Mouse (Mus musculus): ENCODE data around the gene Kif21b.

Kif21b gene

DNA sequence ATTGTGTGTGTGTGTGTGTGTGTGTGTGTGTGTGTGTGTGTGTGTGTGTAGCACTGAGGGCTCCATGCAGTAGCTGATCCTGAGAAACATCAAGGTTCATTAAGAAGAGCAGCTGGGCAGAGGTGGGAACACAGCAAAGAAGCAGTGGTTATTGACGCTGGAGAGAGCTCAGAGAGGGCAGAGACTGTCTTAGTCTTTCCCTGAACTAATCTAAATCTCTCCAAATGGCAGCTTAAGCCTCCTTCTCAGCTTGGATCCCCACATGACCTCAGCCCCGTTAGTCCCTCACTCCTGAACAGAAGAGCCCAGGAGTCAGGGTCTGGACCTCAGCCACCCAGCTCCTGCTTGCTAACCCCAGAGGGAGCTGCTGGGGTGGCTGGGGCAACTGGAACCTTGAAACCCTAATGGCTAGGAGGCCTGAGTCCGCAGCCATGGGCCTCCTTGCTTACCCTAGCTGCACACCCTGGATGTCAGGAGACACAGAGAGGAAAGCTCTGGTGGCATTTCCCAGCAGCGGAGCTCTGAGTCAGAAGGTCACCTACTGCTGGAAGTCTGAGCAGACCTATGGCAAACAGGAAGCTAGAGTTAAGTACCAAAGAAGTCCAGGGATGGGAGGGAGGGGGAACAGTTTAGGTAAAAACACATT is 2.1 kb upstream of the Kif21b start:
- no peak for DNase-seq

DNA sequence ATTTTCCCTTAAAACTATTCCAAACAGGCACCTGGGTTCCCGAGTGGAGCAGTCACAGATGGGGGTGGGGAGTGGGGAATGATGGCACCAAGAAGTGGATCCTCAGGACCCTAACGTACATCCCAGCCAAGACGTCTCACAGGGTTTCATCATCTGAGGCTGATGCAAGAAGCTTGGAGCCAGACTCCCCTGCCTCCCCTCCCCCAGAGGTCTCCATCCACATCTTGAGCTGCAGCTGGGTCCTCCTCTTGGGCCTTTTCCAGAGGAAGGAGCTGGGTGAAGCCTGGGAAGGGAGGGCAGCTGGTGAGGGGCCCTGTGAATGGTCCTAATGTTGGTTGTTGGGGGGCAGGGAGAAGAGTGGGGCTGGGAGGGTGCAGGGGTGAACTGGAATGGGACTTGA is 1.1 kb upstream of the Kif21b start:
- no peak for DNase-seq

DNA sequence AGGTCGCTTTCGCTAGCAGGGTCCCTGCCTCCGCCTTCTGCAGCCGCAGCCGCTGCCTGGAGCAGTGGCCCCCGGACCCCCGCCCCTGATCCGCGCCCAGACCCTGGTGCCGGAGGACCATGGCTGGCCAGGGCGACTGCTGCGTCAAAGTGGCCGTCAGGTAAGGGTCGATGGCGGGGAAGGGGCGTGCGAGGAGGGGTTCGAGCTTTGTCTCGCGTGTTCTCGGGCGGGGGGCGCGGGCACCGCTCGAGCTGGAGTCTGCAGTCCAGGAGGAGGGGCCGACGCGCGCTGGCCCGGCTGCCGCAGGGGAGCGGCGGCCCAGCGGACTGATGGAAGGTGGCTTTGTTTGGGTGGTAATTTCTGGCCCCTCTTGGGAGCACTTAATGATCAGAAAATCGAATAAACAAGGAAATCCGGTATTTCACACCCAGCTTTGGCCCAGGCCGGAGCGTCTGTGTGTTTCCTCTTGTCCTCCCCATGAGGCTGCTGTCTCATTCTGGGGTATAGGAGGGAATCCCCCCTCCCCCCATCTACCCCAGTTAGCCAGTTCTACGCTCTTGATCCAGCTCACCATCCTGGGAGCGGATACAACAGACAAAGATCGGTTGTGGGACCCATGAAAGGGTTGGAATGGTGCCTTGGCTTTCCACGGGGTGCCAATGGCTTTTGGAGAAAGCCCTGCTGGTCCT is 558 bp downstream of the Kif21b start:
- DNase-seq, result peak; percentile 81

DNA sequence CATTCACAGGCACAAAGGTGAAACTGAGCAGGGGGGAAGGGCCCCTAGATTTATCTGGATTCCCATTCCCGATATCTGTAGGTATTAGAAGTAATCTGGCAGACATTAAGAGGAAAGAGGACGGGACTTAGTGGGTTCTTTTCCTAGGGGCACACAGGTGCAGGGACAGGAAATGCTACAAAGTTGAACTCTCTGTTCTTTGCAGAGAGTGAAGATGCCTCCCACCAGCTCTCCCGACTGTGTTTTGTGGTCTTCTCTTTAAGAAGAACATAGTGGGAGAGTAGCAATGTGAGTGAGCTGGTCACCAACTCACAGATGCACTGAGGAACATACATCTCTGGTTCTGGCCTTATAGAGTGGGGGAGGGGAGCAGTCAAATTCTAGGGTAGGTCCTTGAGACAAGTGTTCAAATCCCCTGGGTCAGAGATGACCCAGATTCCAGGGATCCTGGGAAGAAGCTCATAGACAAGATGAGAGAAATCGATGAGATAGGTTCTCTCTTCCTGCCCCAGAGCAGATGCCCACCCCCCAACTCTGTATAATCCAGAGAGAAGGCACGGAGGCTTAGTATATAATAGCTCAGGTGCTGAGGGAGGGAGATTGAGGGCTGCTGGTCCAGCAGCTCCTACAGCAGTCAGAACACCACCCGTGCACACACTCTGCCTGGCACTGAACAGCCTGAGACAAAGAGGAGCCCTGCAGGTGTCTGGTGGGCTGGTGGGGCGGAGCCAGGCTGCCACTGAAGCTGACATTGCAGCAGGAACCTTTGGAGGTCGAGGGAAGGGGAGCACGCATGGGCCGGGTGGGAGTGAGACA is 1.4 kb downstream of the Kif21b start:
- no peak for DNase-seq

DNA sequence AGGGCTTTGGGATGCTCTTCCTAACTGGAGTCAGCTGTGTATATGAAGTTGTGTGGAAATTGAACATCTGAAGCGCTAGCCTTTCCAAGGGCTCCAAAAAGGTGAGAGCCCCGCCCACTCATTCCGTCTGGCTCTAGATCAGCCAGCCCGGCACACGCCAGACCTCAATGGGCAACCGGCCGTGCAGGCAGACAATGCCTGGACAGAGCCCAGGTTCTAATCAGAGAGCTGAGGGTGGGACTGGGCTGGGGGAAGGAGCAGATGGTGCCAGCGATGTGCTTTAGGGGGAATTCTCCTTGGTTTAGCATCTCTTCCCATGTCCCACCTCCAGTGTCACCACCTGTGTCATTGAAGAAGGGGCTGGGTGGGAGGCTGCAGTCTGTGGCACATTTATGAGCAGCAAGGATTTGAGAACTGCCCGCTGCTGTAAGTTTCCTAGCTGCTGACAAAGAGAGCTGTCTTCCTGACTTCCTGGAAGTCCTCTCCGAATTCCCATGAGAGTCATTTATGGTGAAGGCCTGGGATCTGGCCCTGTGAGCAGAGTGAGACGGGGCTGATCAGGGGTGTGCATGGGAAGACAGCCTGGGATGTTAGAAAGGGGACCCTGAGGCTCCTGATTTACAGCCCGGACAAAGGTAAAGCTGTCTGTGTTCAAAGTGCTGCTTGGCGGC is 2.5 kb downstream of the Kif21b start:
- DNase-seq, result no peak

DNA sequence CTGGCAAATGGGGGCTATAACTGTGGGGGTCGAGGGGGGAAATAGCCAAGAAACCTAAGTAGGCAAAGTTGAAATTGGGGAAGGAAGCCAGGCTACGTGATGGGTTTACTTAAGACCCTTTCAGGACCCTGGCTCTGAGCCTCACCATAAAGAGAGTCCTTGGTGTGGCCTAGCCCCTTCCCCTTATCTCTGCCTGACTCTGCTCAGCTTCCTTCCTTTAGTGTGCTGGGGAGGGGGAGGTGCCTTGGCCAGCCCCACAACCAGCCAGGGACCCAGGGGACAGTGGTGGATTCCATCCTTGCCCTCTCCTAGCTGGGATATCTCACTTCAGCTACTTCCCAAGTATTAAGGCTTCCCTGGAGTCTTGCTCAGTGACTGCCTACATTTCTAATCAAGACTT is 3.4 kb downstream of the Kif21b start:
- DNase-seq, result no peak

DNA sequence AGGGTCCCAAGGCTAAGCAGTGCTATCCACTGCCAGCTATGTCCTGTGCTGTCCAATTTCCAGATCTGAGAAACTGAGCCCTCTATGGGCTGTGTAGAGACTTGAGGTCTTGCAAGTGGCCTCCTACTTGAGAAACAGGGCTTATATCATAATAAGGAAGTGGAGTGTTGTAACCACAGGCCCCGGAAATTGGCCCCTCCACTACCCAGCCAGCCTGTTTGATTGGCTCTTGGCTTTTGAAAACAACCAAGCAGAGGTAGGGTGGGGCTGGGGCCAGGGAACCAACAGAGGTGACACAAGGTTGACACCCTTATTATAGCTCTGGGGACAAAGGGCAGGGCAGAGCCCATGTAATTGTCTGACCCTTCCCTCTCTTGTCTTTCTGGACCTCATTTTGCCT is 3.9 kb downstream of the Kif21b start:
- no peak for DNase-seq

DNA sequence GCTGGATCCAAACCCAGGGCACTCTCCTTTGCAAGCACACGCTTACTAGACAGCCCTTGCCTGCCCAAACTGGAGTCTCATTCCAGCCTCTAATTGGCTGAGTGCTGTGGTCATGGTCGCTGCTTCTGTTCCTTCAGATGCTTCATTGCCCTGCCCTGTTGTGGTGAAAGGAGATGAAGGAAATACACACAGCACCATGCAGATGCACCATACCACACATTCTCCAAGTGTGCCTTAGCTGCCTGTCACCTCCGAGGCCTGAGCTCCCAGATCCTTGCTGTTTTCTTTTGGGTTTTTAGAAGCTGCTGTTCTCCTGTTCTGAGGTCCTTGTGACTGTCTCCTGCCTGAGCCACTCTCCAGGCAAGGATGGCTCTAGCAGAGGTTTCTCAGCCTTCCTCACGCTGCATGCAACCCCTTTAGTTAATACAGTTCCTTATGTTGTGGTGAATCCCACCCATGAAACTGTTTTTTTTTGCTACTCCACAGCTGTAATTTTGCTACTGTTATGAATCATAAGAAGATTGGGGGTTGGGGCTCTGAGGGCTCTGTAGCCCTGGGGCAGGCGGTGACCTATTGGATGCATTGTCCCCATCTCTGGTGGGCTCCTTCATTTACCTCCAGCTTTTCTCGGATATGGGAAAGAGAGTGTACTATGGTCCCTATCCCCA is 4.7 kb downstream of the Kif21b start:
- DNase-seq, result no peak

DNA sequence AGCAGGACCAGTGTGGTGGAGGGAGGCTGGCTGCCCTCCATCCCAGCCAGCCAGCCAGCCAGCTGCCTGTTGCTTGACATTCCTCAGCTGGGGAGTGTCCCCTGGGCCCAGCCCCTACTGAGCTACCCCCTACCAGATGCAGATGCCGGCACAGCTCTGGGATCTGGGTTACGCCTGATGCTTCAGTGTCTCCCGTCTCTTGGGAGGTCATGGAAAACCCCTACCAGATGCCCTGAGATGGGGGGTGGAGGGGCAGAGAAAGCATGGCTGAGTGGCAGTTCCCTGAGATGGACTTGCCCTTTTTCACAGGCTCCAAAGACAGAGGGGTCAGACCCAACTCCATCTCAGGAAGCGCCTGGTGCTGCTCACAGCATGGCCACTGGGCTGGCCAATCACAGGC is 5.4 kb downstream of the Kif21b start:
- DNase-seq, result no peak

DNA sequence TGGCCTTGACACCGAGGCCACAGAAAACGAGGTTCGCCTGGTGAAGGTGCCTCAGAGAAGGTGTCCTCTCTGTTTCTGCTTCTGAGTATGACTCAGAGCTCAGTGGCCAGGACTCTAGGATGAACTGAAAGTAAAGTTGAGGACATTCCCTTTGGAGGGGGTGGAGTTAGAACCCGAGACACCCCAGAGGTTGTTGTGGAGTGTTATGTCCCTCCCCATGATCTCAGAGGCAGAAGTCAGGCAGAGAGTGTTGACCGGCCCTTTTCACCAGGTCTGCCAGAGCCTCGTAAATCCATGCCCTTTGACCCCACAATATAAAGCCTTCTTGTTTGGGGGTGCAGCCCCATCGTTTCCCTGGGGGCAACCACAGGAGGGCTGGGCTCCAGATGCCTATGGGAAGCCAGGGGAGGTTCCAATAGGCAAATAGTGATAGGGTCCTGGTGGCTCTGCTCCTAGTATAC is 5.9 kb downstream of the Kif21b start:
- DNase-seq, result no peak

DNA sequence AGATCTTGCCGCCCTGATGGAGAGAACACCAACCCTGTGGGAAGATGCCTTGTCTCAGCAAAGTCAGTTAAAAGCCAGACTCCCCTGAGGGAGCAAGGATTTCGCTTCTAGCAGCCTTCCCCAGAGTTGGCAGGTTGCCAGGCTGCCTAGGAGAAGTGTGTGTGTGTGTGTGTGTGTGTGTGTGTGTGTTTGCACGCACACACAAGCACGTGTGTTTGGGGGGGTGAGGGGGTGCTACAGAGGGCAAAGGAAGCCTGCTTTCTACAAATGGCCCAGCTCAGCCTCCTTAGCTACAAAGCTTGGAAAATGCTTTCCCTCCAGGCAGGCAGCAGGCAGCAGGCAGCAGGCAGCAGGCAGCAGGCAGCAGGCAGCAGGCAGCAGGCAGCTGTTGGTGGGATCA is 6.4 kb downstream of the Kif21b start:
- peak; percentile 84 for DNase-seq

DNA sequence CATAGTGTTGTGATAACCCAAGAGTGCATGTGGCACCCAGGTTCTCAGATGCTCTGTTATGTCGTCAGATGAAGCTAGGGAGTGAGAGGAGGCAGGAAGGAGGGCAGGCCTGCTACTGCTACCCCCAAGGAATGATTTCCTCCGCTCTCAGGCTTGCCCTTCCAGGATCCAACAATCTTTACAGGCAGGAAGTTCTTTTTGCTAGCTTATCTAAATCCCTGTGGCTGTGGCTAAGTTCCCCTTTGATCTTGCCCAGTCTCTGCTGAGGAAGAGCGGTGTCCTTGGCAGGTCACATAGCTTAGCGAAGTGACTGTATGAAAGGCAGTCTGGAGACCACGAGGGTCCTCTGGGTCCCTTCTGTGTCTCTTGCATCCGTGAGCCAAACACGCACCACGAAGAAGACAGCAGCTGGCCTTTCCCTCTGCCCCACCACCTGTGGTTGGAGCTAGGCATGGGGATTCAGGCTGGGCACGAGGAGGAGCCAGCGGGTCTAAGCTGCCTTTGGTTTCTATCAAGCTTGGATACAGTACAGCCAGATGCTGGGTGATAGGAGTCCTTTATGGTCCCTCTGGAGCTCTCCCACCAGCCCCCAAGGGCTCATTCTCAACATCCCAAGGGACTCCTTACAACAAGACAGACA is 7.1 kb downstream of the Kif21b start:
- DNase-seq, result no peak

DNA sequence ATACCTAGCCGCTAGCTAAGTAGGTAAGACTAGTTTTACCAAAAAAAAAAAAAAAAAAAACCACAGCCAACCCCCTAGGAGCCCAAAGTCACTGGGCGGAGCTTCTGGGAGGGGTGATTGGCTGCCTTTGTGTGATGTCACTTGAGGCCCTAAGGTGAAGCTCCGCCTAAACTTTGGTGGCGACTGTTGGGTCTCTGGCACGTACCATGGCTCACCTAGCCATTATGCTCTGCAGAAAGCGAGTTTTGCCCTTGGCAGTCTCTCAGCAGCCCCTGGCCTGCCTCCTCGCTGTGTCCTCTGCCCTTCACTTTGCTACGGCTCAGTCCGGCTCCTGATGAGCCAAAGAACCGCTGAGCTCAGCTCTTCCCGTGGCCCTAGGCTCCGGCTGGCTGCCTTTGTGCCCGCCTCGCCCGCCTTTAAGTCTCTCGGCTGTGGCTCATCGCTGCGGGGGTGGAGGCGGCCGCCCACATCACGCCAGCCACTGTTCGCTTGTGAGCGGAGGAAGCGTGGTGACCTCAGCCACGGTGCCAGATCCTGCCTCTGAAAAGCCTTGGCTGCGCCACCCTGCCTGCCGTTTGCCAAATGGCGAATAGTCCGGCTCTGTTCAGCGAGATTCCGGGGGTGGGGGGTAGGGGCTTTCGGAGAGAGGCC is 8.9 kb downstream of the Kif21b start:
- peak; percentile 91 for DNase-seq

DNA sequence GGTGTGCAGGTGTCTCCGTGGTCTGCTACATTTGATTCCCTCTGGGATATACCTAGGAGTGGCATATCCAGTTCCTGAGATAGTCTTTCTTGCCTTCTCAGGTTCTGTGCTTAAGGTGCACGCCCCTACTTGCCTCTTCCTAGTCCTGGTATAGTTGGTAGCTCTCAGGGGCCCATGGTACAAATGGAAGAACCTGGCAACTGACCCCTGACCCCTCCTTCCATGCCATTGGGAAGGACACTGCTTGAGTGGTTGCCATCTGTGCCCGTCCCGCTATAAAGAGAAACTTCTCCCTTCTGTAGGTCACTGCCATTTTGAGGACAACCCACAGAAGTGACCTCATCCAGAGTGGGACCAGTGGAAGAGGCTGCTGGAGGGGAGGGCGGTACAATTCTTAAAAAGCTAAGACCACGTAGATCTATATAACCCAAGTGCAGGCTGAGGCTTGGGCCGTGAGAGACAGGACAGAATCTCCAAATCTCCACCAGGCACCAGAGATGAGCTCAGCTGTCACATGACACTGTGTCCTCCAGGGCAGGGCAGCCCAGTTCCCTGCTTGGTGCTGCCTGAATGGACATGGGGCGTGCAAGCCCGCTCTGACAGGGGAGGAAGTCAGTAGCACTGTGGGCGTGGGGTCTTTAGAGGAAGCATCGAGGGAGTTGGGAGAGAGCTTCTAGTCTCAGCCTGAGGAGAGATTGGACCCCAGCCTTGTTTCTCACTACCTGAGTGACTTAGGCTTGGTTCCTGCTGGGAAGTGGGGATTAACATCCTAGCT is 10.2 kb downstream of the Kif21b start:
- no peak for DNase-seq

DNA sequence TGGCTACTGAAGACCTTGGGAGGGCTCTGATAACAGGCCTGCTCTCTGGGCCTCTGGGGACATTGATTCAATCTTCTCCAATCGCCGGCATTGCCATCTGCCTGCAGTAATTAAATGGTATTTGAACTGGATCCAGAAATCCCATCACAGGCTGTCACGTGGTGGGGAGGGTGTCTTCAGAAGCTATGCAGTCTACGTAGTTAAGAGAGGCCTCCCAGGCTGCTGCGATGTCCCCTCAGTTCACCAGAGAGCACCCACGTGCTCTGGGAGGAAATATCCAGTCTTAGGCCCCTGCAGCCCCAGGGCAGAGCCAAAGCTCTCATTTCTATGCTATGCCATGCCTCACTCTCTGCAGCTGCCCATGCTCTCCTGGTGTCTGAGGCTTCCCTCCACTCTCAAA is 11.1 kb downstream of the Kif21b start:
- DNase-seq, result no peak

DNA sequence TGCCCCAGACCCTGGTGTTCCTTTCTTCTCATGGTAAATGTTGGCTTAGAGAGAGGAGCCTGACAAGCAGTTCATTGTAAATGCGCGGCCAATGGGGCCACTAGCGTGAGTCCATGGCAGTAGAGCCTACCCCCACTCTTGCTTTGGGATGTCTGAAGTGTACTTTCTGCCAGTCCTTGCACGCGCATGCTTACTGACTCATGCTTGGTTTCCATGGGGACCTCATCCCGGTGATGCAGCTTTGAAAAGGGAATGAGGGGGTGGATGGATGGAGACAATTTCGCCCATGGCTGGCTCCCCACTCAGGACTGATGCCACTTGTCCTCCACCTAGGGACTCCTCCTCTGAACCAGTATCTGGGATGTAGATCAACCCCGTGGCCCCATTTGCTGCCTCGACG is 12.3 kb downstream of the Kif21b start:
- no peak for DNase-seq

DNA sequence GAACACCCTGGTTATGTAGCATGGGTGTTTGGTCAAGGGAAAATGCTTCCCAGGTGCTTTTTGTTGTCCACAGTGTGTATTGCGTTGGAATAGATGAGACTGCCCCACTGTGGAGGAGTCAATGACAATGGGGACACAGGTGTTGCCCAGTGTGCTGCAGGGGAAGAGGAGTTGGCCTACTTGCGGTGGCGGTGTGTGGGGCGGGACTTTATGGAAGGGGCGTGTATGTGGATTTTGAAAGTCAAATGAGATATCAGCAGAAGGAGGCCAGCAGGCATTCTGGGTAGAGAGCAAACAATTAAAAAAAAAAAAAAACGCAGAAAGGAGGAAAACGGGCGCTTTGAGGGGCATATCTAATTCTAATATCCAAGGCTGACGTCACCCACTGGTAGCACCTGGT is 18.5 kb downstream of the Kif21b start:
- no peak for DNase-seq

DNA sequence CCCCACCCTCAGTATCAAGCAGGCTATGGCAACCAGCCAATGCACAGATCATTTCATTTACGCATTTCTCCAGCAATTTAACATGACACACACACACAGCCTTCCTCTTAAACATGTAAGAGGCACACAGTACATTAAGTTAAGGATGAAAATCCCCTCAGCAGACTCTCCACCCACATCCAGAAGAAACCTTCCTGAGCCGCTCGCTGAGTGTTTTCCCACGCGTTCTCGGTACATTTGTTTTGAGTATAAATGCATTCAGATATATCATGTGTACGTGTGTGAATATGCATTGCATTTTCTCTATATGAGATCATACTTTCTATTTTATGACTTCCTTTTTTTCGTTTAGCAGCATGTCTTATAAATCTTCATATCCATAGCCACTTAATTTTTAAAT is 20.2 kb downstream of the Kif21b start:
- no peak for DNase-seq

DNA sequence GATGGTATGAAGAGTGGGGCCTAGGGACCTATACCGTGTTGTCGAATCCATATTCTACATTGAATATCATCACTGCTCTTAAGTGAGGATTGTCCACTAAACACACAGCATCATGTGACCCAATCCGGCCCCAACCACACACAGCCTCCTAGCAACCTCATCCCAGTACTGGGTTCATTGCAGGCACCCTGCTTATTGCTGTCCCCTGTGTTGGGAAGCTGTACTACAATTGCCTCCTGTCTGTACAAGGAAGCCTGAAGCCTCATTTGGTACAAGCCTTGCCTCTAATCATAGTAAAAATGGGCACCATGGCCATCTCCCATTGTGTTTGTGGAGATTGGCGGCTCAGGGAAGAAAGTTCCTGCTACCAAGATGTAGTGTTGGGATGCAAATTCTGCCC is 25.1 kb downstream of the Kif21b start:
- no peak for DNase-seq

DNA sequence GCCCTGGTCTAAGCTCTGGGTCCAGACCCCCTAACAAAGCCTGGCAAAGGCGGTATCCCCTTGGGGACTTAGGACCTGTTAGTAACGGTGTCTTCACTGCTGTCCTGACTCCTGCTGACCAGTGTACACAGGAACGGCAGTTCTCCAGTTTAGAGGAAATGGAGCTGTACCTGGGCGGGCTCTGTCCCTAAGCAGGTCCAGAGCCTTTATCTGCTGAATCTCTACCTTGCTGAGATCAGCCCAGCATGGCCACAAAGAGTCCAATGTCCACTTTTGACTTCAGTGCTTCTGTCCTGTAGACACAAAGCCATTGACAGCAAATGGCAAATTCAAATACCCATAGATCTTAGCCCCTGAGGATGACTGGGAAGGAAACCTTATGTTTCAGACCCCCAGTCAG is 25.8 kb downstream of the Kif21b start:
- DNase-seq, result no peak

DNA sequence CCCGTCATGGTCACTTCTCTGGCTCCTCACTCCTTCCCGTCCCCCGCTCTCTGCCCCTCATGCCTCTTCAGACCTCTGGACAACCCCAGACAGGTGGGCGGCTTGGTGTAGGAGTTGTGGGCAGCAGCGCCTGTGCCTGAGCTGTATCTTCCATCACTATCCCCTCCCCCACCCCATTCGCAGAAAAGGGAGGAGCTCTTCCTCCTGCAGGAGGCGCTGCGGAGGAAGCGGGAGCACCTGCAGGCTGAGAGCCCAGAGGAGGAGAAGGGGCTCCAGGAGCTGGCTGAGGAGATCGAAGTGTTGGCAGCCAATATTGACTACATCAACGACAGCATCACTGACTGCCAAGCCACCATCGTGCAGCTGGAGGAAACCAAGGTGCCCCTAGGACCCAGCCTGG is 28.6 kb downstream of the Kif21b start:
- DNase-seq, result no peak

All from embryo, embryonic 11 days (tissue).